Mouse (Mus musculus) hindbrain, embryonic 16.5 days (tissue): ENCODE results near the gene Coq9. TPM values are rescaled to one million over a fixed set of nuclear protein-coding genes. Genes with fewer than 3 reads are reported as not detected.
A peak's percentile ranks its signal among the peaks of the same experiment; 100 is the strongest.

Experiments used
- ATAC-seq: fragments of 200-750 bp; cut with Nextera tagmentation; 2 replicates; pipeline ENCODE4 v1.8.0; 2017; ENCODE audit warnings: moderate TSS enrichment, moderate library complexity
- H3K27ac ChIP-seq: fragments of 300-500 bp; sonication (generic); 2 replicates; pipeline ENCODE4 v1.5.1; 2014; ENCODE audit warnings: low read depth, mild to moderate bottlenecking, control low read depth, low read length, moderate library complexity
- H3K27me3 ChIP-seq: fragments of 300-500 bp; sonication (generic); replicated peaks from 2 replicates; pipeline ENCODE4 v1.6.1; 2014; ENCODE audit warnings: low read length; ENCODE audit not compliant: control insufficient read depth, insufficient read depth
- H3K36me3 ChIP-seq: fragments of 300-500 bp; sonication (generic); 2 replicates; pipeline ENCODE4 v1.6.1; 2014; ENCODE audit warnings: mild to moderate bottlenecking, low read length, moderate library complexity, mixed read lengths; ENCODE audit not compliant: control insufficient read depth, insufficient read depth
- H3K4me1 ChIP-seq: fragments of 300-500 bp; sonication (generic); 2 replicates; pipeline ENCODE4 v1.6.1; 2014; ENCODE audit warnings: low read depth, low read length; ENCODE audit not compliant: control insufficient read depth, insufficient read depth
- H3K4me2 ChIP-seq: fragments of 300-500 bp; sonication (generic); 2 replicates; pipeline ENCODE4 v1.6.1; 2014; ENCODE audit warnings: mild to moderate bottlenecking, low read length, control low read depth, moderate library complexity
- H3K4me3 ChIP-seq: fragments of 300-500 bp; sonication (generic); 2 replicates; pipeline ENCODE4 v1.5.1; 2014; ENCODE audit warnings: mild to moderate bottlenecking, low read length, control low read depth, moderate library complexity
- H3K9ac ChIP-seq: fragments of 300-500 bp; sonication (generic); 2 replicates; pipeline ENCODE4 v1.6.1; 2014; ENCODE audit warnings: low read depth, mild to moderate bottlenecking, control low read depth, low read length, moderate library complexity
- H3K9me3 ChIP-seq: fragments of 300-500 bp; sonication (generic); 2 replicates; pipeline ENCODE4 v1.6.1; 2014; ENCODE audit warnings: mild to moderate bottlenecking, low read length, moderate library complexity; ENCODE audit not compliant: control insufficient read depth
- WGBS: fragments of 180-500 bp; shearing (Covaris S2); extraction: QIAGEN DNeasy Blood & Tissue Kit; methylation state at CpG from one replicate; pipeline ENCODE4 v1.1.7; 2014; 5-methylcytosine and 5-hydroxymethylcytosine counted together
- polyA plus RNA-seq: library from polyadenylated mRNA; unstranded; fragments of >200 nt; fragmentation: Nextera tagmentation; extraction: Ambion mirVana; gene quantifications from 2 replicates; pipeline ENCODE4 v1.2.1, GENCODE M21; 2015

Gene Coq9
- polyA plus RNA-seq, 1 experiment from 2014 or later: 67.7 TPM

GRCm38 (mm10) chr8:94804546-94805340 is 33.4 kb upstream of the Coq9 start:
- Histone ChIP-seq H3K4me1 (no peaks in the 10 kb centered on the region), H3K4me3 (no peak overlapping the region), H3K27ac (no peak overlapping the region), H3K36me3 (no peaks in the 10 kb centered on the region), H3K9ac (no peak overlapping the region), H3K4me2 (no peak overlapping the region), H3K27me3 (no peaks in the 10 kb centered on the region), H3K9me3 (no peaks in the 10 kb centered on the region)
- ATAC-seq: no peak
- WGBS: 82% methylated on average over 10 of the region's 10 CpGs

GRCm38 (mm10) chr8:94805811-94806210 is 32.3 kb upstream of the Coq9 start:
- ATAC-seq: no peak
- 51% methylated on average over 4 of the region's 4 CpGs for WGBS
- Histone ChIP-seq H3K27me3 (no peaks in the 10 kb centered on the region), H3K9ac (no peak overlapping the region), H3K4me3 (no peak overlapping the region), H3K4me1 (no peaks in the 10 kb centered on the region), H3K27ac (no peak overlapping the region), H3K9me3 (no peaks in the 10 kb centered on the region), H3K36me3 (no peaks in the 10 kb centered on the region), H3K4me2 (no peak overlapping the region)

- no peak overlapping the region for H3K9ac ChIP-seq
These were observed 30.6 kb upstream of the Coq9 start for GRCm38 (mm10) chr8:94807506-94807905.

GRCm38 (mm10) chr8:94808372-94808771 is 29.7 kb upstream of the Coq9 start:
- Histone ChIP-seq H3K27ac (no peak overlapping the region), H3K4me2 (no peak overlapping the region), H3K9me3 (no peaks in the 10 kb centered on the region), H3K27me3 (no peaks in the 10 kb centered on the region), H3K36me3 (no peaks in the 10 kb centered on the region), H3K4me1 (peaks cover 4% of the 10 kb centered on the region), H3K4me3 (no peak overlapping the region), H3K9ac (no peak overlapping the region)
- no peak for ATAC-seq
- 85% methylated on average over 6 of the region's 6 CpGs for WGBS

More at GRCm38 (mm10) chr8:94807506-94807905, 30.6 kb upstream of the Coq9 start:
- ATAC-seq: no peak
- 49% methylated on average over 7 of the region's 7 CpGs for WGBS
- Histone ChIP-seq H3K9me3 (no peaks in the 10 kb centered on the region), H3K27ac (no peak overlapping the region), H3K27me3 (no peaks in the 10 kb centered on the region), H3K4me1 (peaks cover 2% of the 10 kb centered on the region), H3K4me3 (no peak overlapping the region), H3K4me2 (no peak overlapping the region), H3K36me3 (no peaks in the 10 kb centered on the region)

- peaks cover 4% of the 10 kb centered on the region for H3K4me1 ChIP-seq
- H3K36me3 ChIP-seq: no peaks in the 10 kb centered on the region
- H3K27ac ChIP-seq: no peak within 1 kb of the TSS
- H3K27me3 ChIP-seq: no peaks in the 10 kb centered on the region
- no peak within 1 kb of the TSS for H3K4me3 ChIP-seq
- H3K4me2 ChIP-seq: no peak within 1 kb of the TSS
- no peak within 1 kb of the TSS for H3K9ac ChIP-seq
- H3K9me3 ChIP-seq: no peaks in the 10 kb centered on the region
- ATAC-seq: no peak
- WGBS: 77% methylated on average over 3 of the region's 3 CpGs
These were observed 28.0 kb upstream of the Coq9 start, which contains the start of gene Ccl17 for GRCm38 (mm10) chr8:94810153-94810552. TSS of gene Ccl17 (plus strand) at chr8:94810453.

GRCm38 (mm10) chr8:94810855-94811254 is 27.3 kb upstream of the Coq9 start:
- no peak overlapping the region for H3K27ac ChIP-seq
- peaks cover 4% of the 10 kb centered on the region for H3K4me1 ChIP-seq
- H3K4me3 ChIP-seq: no peak overlapping the region
- H3K36me3 ChIP-seq: no peaks in the 10 kb centered on the region
- H3K9ac ChIP-seq: no peak overlapping the region
- ATAC-seq: no peak
- H3K9me3 ChIP-seq: no peaks in the 10 kb centered on the region
- H3K27me3 ChIP-seq: no peaks in the 10 kb centered on the region
- 86% methylated on average over 5 of the region's 5 CpGs for WGBS
- no peak overlapping the region for H3K4me2 ChIP-seq

- Histone ChIP-seq H3K4me1 (peaks cover 4% of the 10 kb centered on the region), H3K9ac (no peak overlapping the region), H3K36me3 (no peaks in the 10 kb centered on the region), H3K4me2 (no peak overlapping the region), H3K27me3 (no peaks in the 10 kb centered on the region), H3K9me3 (no peaks in the 10 kb centered on the region), H3K27ac (no peak overlapping the region), H3K4me3 (no peak overlapping the region)
- ATAC-seq: no peak
- WGBS: 78% methylated on average over 6 of the region's 6 CpGs
These were observed 26.5 kb upstream of the Coq9 start for GRCm38 (mm10) chr8:94811654-94812053.

GRCm38 (mm10) chr8:94812645-94813098 is 25.4 kb upstream of the Coq9 start:
- 15% methylated on average over 6 of the region's 6 CpGs for WGBS
- H3K36me3 ChIP-seq: no peaks in the 10 kb centered on the region
- H3K9me3 ChIP-seq: no peaks in the 10 kb centered on the region
- H3K27me3 ChIP-seq: no peaks in the 10 kb centered on the region
- H3K27ac ChIP-seq: peak overlapping the region; percentile 56; the same call in 1 of the 2 replicates
- peaks cover 4% of the 10 kb centered on the region for H3K4me1 ChIP-seq
- H3K4me3 ChIP-seq: no peak overlapping the region
- H3K9ac ChIP-seq: peak overlapping the region; percentile 28; the same call in 1 of the 2 replicates
- ATAC-seq: peak; percentile 88
- H3K4me2 ChIP-seq: peak overlapping the region; percentile 46

- 0% methylated on average over 1 of the region's 1 CpGs for WGBS
- Histone ChIP-seq H3K9ac (no peak overlapping the region), H3K36me3 (no peaks in the 10 kb centered on the region), H3K9me3 (no peaks in the 10 kb centered on the region), H3K27ac (no peak overlapping the region), H3K4me2 (no peak overlapping the region), H3K4me1 (peaks cover 4% of the 10 kb centered on the region), H3K27me3 (no peaks in the 10 kb centered on the region), H3K4me3 (no peak overlapping the region)
- ATAC-seq: no peak
These were observed 23.6 kb upstream of the Coq9 start for GRCm38 (mm10) chr8:94814556-94814955.
